Mouse (Mus musculus) liver, postnatal 0 days (tissue): ENCODE measurements around the gene Helz2.

Source experiments
- CTCF ChIP-seq: sonication (generic); IDR thresholded peaks from 2 replicates; pipeline ENCODE4 v1.5.1; 2016; ENCODE audit warnings: antibody characterized with exemption, low read depth
- EP300 ChIP-seq: IDR thresholded peaks from 2 replicates; pipeline ENCODE4 v1.6.1; 2016; ENCODE audit warnings: antibody characterized with exemption, low read depth, mild to moderate bottlenecking

DNA sequence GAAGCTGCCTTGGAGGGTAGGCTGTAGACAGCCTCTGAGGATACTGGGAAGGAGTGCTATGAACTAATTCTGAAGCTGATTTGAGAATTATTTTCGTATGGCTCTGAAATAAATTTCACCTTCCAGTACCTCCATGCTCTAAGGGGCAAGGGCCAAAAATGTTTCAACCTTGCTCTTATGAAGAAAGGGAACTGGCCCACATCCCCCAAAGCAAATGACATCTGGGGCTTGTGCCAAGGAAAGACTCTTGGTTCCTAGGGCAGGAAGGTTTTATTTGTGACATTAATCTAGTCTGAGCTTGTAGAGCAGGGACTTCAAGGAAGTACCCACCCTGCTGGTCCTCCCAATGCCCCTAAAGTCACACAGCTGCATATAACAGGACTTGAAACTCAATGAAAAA lies 10.0 kb upstream of the Helz2 start:
- TF ChIP-seq CTCF (no peak), EP300 (no peak)
